Comparison of ENCODE assay signal across 14 mouse cellular contexts in genomic region chr2:75687040-75687749, GRCm38 (mm10). TPM values are rescaled to one million over a fixed set of nuclear protein-coding genes. Genes with fewer than 3 reads are reported as not detected.
DNase-seq lines count a peak whose midpoint lies in the region; ATAC-seq lines count a peak whose summit lies in the region.
"Had no signal": no experiment of that assay in that cellular context is flagged by ENCODE, and none has a peak within 500 bp of the region (broad histone marks: within the 10 kb centered on the region; RNA-seq: fewer than 3 reads in every experiment).

No protein-coding gene starts in this region.

- H3K4me1 ChIP-seq in intestine, embryonic 16.5 days (ENCODE audit: control insufficient read depth, insufficient read depth, low read length): peaks cover 15% of the 10 kb centered on the region; the same call in 1 of the 2 replicates
- peaks cover 15% of the 10 kb centered on the region for H3K4me1 ChIP-seq in intestine, embryonic 15.5 days (replicated peaks)
- peaks cover 96% of the 10 kb centered on the region for H3K4me1 ChIP-seq in megakaryocyte, embryonic 14.5 days
- H3K4me1 ChIP-seq: midbrain, embryonic 13.5 days had no signal

- no peaks in the 10 kb centered on the region for H3K36me3 ChIP-seq in intestine, embryonic 16.5 days (ENCODE audit: control insufficient read depth, insufficient read depth, low read length)
- 0 out of 2 replicates have a peak, but pooled peaks cover 4% of the 10 kb centered on the region for H3K36me3 ChIP-seq in intestine, embryonic 15.5 days
- peaks cover 88% of the 10 kb centered on the region for H3K36me3 ChIP-seq in megakaryocyte, embryonic 14.5 days (replicated peaks; ENCODE audit: low read length)
- H3K36me3 ChIP-seq: forebrain, embryonic 10.5 days; limb, embryonic 15.5 days; midbrain, embryonic 13.5 days had no signal

- WGBS in intestine, embryonic 16.5 days: 78% methylated on average over 10 of the region's 10 CpGs
- WGBS in intestine, embryonic 15.5 days: 79% methylated on average over 10 of the region's 10 CpGs

- H3K9me3 ChIP-seq in intestine, embryonic 16.5 days (ENCODE audit: control insufficient read depth, low read length): no peaks in the 10 kb centered on the region
- H3K9me3 ChIP-seq in intestine, embryonic 15.5 days: no peaks in the 10 kb centered on the region
- H3K9me3 ChIP-seq in megakaryocyte, embryonic 14.5 days: no peaks in the 10 kb centered on the region
- H3K9me3 ChIP-seq: forebrain, embryonic 10.5 days; limb, embryonic 15.5 days; midbrain, embryonic 13.5 days had no signal

- DNase-seq in ZHBTc4 (ENCODE audit: low read depth, low spot score): peak; percentile 52
- DNase-seq in naive thymus-derived CD4-positive, alpha-beta T cell, adult 2 months (ENCODE audit: low read depth): peak; percentile 27
- DNase-seq in adrenal gland, adult 2 months: no peak
- DNase-seq: cerebellum, adult 9-10 months; gastrocnemius, postnatal 14 days had no signal

- no peak overlapping the region for H3K4me2 ChIP-seq in intestine, embryonic 16.5 days (ENCODE audit: low read depth, low read length)
- no peak overlapping the region for H3K4me2 ChIP-seq in intestine, embryonic 15.5 days (replicated peaks)
- H3K4me2 ChIP-seq: hindbrain, embryonic 14.5 days; limb, embryonic 15.5 days; midbrain, embryonic 13.5 days had no signal

- ATAC-seq in intestine, embryonic 16.5 days: peak; percentile 37; the same call in 1 of the 2 replicates
- no peak for ATAC-seq in intestine, embryonic 15.5 days
- ATAC-seq in megakaryocyte, adult 5-6 weeks (ENCODE audit: poor library complexity, severe bottlenecking): no peak
- ATAC-seq: CD4-positive, CD25-positive, alpha-beta regulatory T cell, adult 4 months; midbrain, embryonic 13.5 days had no signal

- no peak overlapping the region for H3K4me3 ChIP-seq in intestine, embryonic 16.5 days (ENCODE audit: low read length)
- no peak overlapping the region for H3K4me3 ChIP-seq in intestine, embryonic 15.5 days (replicated peaks)
- peak overlapping the region; percentile 80 for H3K4me3 ChIP-seq in megakaryocyte, embryonic 14.5 days (replicated peaks)
- H3K4me3 ChIP-seq: forebrain, embryonic 10.5 days; limb, embryonic 15.5 days; midbrain, embryonic 13.5 days had no signal

- H3K27me3 ChIP-seq in intestine, embryonic 16.5 days (replicated peaks; ENCODE audit: control insufficient read depth, insufficient read depth, low read length): no peaks in the 10 kb centered on the region
- H3K27me3 ChIP-seq in intestine, embryonic 15.5 days (replicated peaks): no peaks in the 10 kb centered on the region
- H3K27me3 ChIP-seq in megakaryocyte, embryonic 14.5 days (replicated peaks): no peaks in the 10 kb centered on the region
- H3K27me3 ChIP-seq: limb, embryonic 15.5 days; midbrain, embryonic 13.5 days had no signal

- no peak overlapping the region for H3K9ac ChIP-seq in intestine, embryonic 16.5 days (ENCODE audit: low read depth, low read length)
- H3K9ac ChIP-seq in intestine, embryonic 15.5 days: no peak overlapping the region
- H3K9ac ChIP-seq: hindbrain, embryonic 14.5 days; limb, embryonic 15.5 days; midbrain, embryonic 13.5 days had no signal

- no peak overlapping the region for H3K27ac ChIP-seq in intestine, embryonic 16.5 days (ENCODE audit: low read length)
- H3K27ac ChIP-seq in intestine, embryonic 15.5 days: no peak overlapping the region
- H3K27ac ChIP-seq: forebrain, embryonic 10.5 days; hindbrain, embryonic 14.5 days; limb, embryonic 15.5 days; midbrain, embryonic 13.5 days had no signal

RNA-seq across cellular contexts. Expression of gene Nfe2l2, which starts 17.2 kb away (rescaled TPM):
- polyA plus RNA-seq in intestine, embryonic 16.5 days (2015; fragmentation: Nextera tagmentation; extraction: Ambion mirVana): 112 and 115 TPM in 2 replicates
- 89.3 and 93.6 TPM in 2 replicates for polyA plus RNA-seq in intestine, embryonic 15.5 days (2015; fragmentation: Nextera tagmentation; extraction: Ambion mirVana)
- polyA plus RNA-seq in megakaryocyte, embryonic 14.5 days (2012; ENCODE audit: insufficient read depth, low replicate concordance): 11.9 and 34.2 TPM in 2 replicates
- 148 TPM in 2 replicates for total RNA-seq in megakaryocyte, adult 5-6 weeks (2015)
- total RNA-seq in megakaryocyte, adult 5-6 weeks (2017): 81.2 and 94.4 TPM in 2 replicates
- total RNA-seq in adrenal gland, adult 2 months (2021): 100 to 1,000 TPM in 1 of 2 experiments, 10 to 100 TPM in 1; 84.3 to 124 TPM
- 36.3 and 42.9 TPM in 2 replicates for polyA plus RNA-seq in adrenal gland, adult 2 months (2012; rRNA removed)

RNA-seq across cellular contexts. Expression of gene Hnrnpa3, which starts 28.1 kb away (rescaled TPM):
- polyA plus RNA-seq in intestine, embryonic 16.5 days (2015; fragmentation: Nextera tagmentation; extraction: Ambion mirVana): 215 and 254 TPM in 2 replicates
- 280 and 299 TPM in 2 replicates for polyA plus RNA-seq in intestine, embryonic 15.5 days (2015; fragmentation: Nextera tagmentation; extraction: Ambion mirVana)
- 28.2 and 136 TPM in 2 replicates for polyA plus RNA-seq in megakaryocyte, embryonic 14.5 days (2012; ENCODE audit: insufficient read depth, low replicate concordance)
- 596 and 620 TPM in 2 replicates for total RNA-seq in megakaryocyte, adult 5-6 weeks (2015)
- total RNA-seq in megakaryocyte, adult 5-6 weeks (2017): 223 and 241 TPM in 2 replicates
- total RNA-seq in adrenal gland, adult 2 months (2021): 100 to 1,000 TPM; 311 to 403 TPM
- polyA plus RNA-seq in adrenal gland, adult 2 months (2012; rRNA removed): 3.7 and 3.8 TPM in 2 replicates
